Mouse (Mus musculus): ENCODE data around the gene Ythdf1. TPM values are rescaled to one million over a fixed set of nuclear protein-coding genes. Genes with fewer than 3 reads are reported as not detected.

Gene Ythdf1
- polyA plus RNA-seq, 1 experiment from 2014 or later = 72.3 TPM

DNA sequence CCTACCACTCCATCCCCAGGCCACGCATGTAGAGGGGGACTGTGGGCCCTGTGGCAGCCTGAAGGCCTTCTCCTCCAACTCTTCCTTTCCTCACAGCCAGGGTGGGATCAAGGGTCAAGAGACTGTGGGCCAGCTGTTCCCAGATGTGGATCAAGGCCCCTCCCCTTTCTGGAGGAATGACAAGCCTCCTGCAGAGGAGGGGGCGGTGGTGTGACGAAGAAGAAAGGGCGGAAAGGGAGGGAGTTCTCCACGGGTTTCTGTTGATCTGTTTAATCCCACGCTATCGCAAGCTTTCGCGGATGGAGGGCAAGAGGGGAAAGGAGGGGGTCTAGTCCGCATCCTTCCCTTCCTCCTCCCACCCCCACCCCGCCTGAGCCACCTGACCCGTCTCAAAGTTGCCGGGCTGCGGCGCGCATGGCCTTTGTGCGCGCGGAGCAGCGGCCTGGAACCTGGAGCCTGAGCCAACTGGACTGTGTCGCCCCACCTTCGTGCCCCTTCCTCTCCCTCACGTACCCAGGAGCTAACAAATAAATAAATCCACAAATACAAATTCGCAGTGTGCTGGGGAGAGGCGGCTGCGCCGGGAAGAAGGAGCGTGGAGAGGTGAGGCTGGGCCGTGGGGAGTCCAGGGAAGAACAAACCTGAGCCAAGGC, 30.2 kb downstream of the Ythdf1 start:
- H3K36me3 ChIP-seq (replicated peaks) = 0 out of 2 replicates have a peak, but pooled peaks cover 2% of the 10 kb centered on the region
- H3K4me1 ChIP-seq = peaks cover 61% of the 10 kb centered on the region
- peak overlapping the region; percentile 69 for H3K4me3 ChIP-seq
- no peaks in the 10 kb centered on the region for H3K9me3 ChIP-seq
- DNase-seq (ENCODE audit: low spot score) = peak; percentile 60
- H3K27me3 ChIP-seq (replicated peaks; ENCODE audit: low read depth, poor library complexity, severe bottlenecking) = peaks cover 87% of the 10 kb centered on the region
- under 1% methylated on average over 29 of the region's 29 CpGs for WGBS
- H3K27ac ChIP-seq (replicated peaks) = peak overlapping the region; percentile 89

DNA sequence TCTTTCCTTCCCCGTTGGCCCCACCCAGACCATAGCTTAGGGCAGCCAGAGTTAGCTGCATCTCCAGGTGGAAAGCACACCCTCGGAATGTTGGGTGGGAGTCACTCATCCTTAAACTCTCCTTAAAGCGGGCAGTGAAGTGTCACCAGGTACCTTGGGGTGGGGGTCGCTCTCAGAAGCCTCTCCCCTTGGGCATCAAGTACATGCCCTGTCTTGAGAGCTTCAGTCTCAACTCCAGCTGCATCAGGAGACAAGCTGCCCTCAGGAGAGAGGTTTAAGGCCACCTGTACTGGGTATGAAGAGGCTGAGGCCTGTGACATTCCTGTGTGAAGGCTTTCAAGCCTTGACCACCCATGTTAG, 30.8 kb downstream of the Ythdf1 start:
- WGBS = 16% methylated on average over 4 of the region's 4 CpGs
- peak overlapping the region; percentile 69 for H3K4me3 ChIP-seq
- peak overlapping the region; percentile 89 for H3K27ac ChIP-seq (replicated peaks)

DNA sequence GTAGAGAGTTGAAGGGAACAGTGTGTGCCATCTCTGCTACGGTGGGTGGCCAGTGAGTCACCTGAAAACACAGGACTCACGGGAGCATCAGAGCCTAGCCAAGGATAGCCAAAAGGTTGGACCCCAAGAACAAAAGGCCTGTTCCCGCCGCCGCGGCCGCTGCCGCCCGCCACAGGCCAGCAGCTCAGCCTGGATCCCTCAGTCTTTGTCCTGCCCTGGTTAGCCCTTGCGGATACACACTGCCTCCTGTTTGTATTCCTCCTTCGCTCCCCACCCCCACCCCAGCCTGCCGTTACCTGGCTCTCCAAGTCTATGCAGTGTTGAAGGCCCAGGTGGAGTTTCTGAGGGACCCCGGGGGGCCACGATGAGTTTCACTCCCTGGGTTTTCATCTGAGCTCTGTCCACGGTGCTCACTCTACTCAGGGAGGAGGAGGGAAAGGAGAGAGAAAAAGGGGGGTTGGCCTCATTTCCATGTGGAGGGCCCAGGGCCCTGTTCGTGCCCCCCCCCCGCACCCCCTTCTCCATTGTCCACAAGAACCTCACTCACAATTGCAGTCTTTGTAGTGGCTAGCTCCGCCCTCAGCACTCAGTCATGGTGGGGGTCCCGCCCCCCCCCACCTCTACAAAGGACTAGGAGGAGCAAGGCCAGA, 31.4 kb downstream of the Ythdf1 start:
- peak; percentile 47 for DNase-seq (ENCODE audit: low spot score)
- Histone ChIP-seq H3K36me3 (replicated peaks) (no peaks in the 10 kb centered on the region), H3K4me1 (peaks cover 52% of the 10 kb centered on the region), H3K9me3 (no peaks in the 10 kb centered on the region), H3K4me3 (peak overlapping the region; percentile 69), H3K27ac (replicated peaks) (peak overlapping the region; percentile 89), H3K27me3 (replicated peaks; ENCODE audit: low read depth, poor library complexity, severe bottlenecking) (peaks cover 75% of the 10 kb centered on the region)
- 6% methylated on average over 19 of the region's 19 CpGs for WGBS

More for the DNA sequence above, 30.8 kb downstream of the Ythdf1 start:
- peak; percentile 22 for DNase-seq (ENCODE audit: low spot score)
- H3K36me3 ChIP-seq (replicated peaks) = no peaks in the 10 kb centered on the region
- H3K9me3 ChIP-seq = no peaks in the 10 kb centered on the region
- peaks cover 55% of the 10 kb centered on the region for H3K4me1 ChIP-seq
- H3K27me3 ChIP-seq (replicated peaks; ENCODE audit: low read depth, poor library complexity, severe bottlenecking) = peaks cover 80% of the 10 kb centered on the region

DNA sequence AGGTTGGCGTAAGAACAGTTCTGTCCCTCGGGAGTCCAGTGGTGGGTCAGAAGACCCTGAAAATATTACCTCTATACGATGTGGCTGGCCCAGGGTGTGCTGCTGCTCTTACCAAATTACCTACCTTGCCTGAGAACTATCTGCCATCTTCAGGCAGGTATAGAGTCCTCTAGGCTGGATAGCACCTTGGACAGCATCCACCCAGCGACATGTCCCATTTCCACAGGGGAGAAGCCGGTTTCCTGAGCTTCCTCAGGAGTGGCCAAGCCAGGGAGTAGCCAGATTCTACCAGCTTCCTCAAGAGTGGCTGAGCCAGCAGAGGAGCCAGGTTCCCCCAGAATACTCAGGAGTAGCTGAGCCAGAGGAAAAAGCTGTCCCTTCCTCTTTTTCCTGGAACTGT, 35.5 kb downstream of the Ythdf1 start:
- Histone ChIP-seq H3K36me3 (replicated peaks) (peaks cover 13% of the 10 kb centered on the region), H3K27me3 (replicated peaks; ENCODE audit: low read depth, poor library complexity, severe bottlenecking) (peaks cover 34% of the 10 kb centered on the region), H3K4me3 (no peak overlapping the region), H3K27ac (replicated peaks) (no peak overlapping the region), H3K9me3 (no peaks in the 10 kb centered on the region), H3K4me1 (peaks cover 29% of the 10 kb centered on the region)
- no peak for DNase-seq (ENCODE audit: low spot score)
- 72% methylated on average over 5 of the region's 5 CpGs for WGBS

DNA sequence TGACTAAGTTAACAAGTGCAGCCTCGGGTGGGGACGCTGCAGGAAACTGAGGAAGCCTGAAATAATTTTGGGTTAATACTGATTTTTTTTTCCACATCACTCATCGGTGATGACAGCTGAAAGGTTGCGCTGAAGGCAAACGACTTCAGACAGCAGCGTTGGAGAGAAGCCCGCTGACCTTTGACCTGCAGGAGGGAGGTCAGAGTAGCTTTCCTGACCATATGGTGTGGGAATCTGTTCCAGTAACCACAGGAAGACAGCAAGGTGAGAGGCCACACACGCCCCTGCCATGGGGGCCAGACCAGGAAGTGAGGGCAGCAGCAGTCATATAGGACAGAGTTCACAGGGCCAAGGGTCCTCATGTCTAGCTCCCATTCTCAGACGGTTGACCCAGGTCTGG, 39.5 kb downstream of the Ythdf1 start:
- H3K4me3 ChIP-seq = no peak overlapping the region
- DNase-seq (ENCODE audit: low spot score) = no peak
- no peaks in the 10 kb centered on the region for H3K27me3 ChIP-seq (replicated peaks; ENCODE audit: low read depth, poor library complexity, severe bottlenecking)
- H3K9me3 ChIP-seq = no peaks in the 10 kb centered on the region
- H3K36me3 ChIP-seq (replicated peaks) = peaks cover 13% of the 10 kb centered on the region
- peaks cover 15% of the 10 kb centered on the region; the same call in 1 of the 2 replicates for H3K4me1 ChIP-seq
- 43% methylated on average over 9 of the region's 9 CpGs for WGBS
- no peak overlapping the region for H3K27ac ChIP-seq (replicated peaks)

DNA sequence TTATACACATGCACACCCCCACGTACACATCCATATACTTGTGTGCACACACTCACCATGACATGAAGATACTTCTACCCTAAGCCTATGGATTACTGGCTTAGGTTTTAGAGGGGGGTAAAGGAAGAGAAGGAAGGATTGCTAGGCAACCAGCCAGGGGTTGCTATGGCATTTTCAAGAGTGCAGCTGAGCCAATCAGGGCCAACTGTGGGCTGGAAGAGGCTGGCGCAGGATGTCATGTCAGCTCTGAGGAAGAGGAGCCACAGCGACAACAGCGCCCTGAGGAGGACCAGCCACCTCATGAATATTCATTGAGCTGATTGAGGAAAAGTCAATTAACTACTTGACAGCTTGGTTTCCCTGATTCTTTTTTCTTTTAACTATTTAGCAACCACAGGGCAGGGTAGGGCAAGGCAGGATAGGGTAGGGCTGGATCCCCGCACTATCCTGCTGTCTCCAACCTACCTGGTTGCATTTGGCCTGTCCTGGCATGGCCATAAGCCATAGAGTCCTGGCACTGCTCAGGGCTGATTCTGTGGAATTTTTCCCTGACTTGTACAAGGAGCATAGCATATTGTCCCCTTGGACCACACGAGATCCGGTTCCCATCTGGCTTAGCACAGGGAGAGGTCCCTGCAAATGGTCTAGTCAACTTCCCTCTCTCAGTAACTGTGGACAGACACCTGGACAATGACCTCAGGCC, 41.2 kb downstream of the Ythdf1 start:
- Histone ChIP-seq H3K27me3 (replicated peaks; ENCODE audit: low read depth, poor library complexity, severe bottlenecking) (no peaks in the 10 kb centered on the region), H3K9me3 (no peaks in the 10 kb centered on the region), H3K4me1 (peaks cover 15% of the 10 kb centered on the region; the same call in 1 of the 2 replicates), H3K36me3 (replicated peaks) (peaks cover 13% of the 10 kb centered on the region), H3K4me3 (no peak overlapping the region), H3K27ac (replicated peaks) (no peak overlapping the region)
- WGBS = 53% methylated on average over 7 of the region's 7 CpGs
- DNase-seq (ENCODE audit: low spot score) = no peak

DNA sequence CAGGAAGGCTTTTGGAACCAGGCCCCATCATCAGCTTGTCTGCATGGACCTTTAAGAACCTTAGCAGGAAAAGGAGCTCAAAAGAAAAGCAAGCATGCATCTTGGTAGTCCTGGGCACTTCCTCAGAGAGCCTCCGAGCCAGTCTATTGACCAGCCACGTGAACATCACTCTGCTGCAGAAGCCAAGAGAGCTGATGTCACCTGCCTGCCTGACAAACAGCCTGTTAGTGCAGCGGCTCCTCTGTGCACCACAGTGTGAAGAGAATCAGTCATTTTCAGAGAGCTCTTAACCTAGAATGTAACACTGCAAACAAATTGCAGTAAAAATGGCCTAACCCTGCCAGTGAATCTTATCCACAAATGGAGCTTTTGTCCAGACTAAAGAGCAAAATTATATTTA, 50.7 kb downstream of the Ythdf1 start:
- no peaks in the 10 kb centered on the region for H3K27me3 ChIP-seq (replicated peaks; ENCODE audit: low read depth, poor library complexity, severe bottlenecking)
- H3K4me3 ChIP-seq = no peak overlapping the region
- H3K9me3 ChIP-seq = no peaks in the 10 kb centered on the region
- H3K36me3 ChIP-seq (replicated peaks) = 0 out of 2 replicates have a peak, but pooled peaks cover 5% of the 10 kb centered on the region
- H3K4me1 ChIP-seq = no peaks in the 10 kb centered on the region
- WGBS = 62% methylated on average over 3 of the region's 3 CpGs
- no peak for DNase-seq (ENCODE audit: low spot score)
- H3K27ac ChIP-seq (replicated peaks) = no peak overlapping the region

DNA sequence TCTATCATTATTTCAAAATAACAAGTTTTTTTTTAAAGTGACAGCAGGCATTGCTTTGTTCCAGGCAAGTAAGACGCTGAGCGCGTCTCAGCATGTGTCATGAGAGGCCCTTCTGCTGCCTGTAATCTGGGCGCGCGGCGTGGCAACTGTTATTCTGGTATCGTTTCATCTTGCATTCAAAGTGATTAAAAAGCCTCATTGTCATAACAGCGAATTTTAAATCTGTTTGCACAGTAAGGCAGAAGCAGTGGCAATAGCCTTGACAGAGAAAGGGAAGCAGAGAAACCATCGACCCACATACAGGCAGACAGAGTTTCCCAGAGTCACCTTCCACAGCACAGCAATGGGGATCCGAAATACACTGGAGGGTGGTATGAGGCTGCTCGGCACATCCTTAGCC, 59.2 kb downstream of the Ythdf1 start:
- H3K4me3 ChIP-seq = no peak overlapping the region
- H3K27ac ChIP-seq (replicated peaks) = no peak overlapping the region
- peaks cover 22% of the 10 kb centered on the region; the same call in 1 of the 2 replicates for H3K27me3 ChIP-seq (replicated peaks; ENCODE audit: low read depth, poor library complexity, severe bottlenecking)
- H3K36me3 ChIP-seq (replicated peaks) = no peaks in the 10 kb centered on the region
- no peak for DNase-seq (ENCODE audit: low spot score)
- no peaks in the 10 kb centered on the region for H3K4me1 ChIP-seq
- no peaks in the 10 kb centered on the region for H3K9me3 ChIP-seq
- WGBS = 86% methylated on average over 12 of the region's 12 CpGs

DNA sequence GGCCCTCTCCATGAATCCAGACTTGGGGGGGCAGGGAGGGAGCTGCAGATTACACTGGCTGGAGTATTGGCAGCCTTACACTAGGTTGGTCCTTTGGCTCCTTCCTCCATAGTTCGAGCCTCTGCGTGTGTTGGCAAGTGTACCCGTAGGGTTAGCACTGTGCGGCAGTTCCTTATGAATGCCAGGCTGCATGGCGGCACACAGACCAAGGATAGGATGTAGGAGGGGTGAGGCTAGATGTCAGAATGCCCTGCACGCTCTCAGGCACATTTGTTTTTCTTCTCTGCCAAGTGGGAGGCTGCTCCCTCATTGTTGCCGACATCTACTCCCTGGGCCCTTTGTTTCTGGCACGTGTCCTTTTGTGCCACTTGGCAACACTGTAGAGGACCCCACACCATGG, 63.6 kb downstream of the Ythdf1 start:
- Histone ChIP-seq H3K27me3 (replicated peaks; ENCODE audit: low read depth, poor library complexity, severe bottlenecking) (peaks cover 52% of the 10 kb centered on the region), H3K4me3 (no peak overlapping the region), H3K36me3 (replicated peaks) (no peaks in the 10 kb centered on the region), H3K9me3 (no peaks in the 10 kb centered on the region), H3K4me1 (peaks cover 9% of the 10 kb centered on the region), H3K27ac (replicated peaks) (no peak overlapping the region)
- no peak for DNase-seq (ENCODE audit: low spot score)
- 71% methylated on average over 8 of the region's 8 CpGs for WGBS

DNA sequence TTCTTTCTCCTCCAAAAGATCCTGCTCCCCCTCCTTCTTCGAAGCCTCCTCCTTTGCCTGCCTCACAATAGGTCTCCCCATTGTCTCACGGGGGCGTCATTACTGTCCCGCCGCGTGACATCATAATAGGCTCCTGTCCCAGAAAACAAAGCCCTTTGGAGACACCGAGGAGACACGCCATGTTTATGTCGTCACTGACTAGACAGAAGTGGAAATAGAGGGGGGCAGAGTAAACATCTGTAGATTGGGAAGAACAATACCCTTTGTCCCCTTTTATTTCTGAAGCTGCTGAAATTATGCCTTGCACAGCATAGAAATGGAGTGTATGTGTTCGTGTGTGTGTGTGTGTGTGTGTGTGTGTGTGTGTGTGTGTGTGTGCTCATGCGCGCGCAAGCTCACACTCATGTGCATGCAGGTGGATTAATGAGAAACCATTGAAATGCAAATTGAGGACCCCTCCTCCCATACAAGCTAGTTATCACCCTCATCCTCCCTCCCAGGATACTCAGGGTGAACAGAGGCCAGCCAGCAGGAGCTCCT, 65.7 kb downstream of the Ythdf1 start:
- no peak for DNase-seq (ENCODE audit: low spot score)
- Histone ChIP-seq H3K4me3 (peak overlapping the region; percentile 35), H3K9me3 (no peaks in the 10 kb centered on the region), H3K27me3 (replicated peaks; ENCODE audit: low read depth, poor library complexity, severe bottlenecking) (peaks cover 52% of the 10 kb centered on the region), H3K4me1 (peaks cover 9% of the 10 kb centered on the region), H3K36me3 (replicated peaks) (no peaks in the 10 kb centered on the region), H3K27ac (replicated peaks) (peak overlapping the region; percentile 40)
- WGBS = 10% methylated on average over 13 of the region's 13 CpGs

Measured in embryonic facial prominence, embryonic 10.5 days (tissue).